Mouse (Mus musculus): ENCODE measurements around the gene Epb42. TPM values are rescaled to one million over a fixed set of nuclear protein-coding genes. Genes with fewer than 3 reads are reported as not detected.
A peak's percentile ranks its signal among the peaks of the same experiment; 100 is the strongest.
"Not testable (repeated sequence)": the region's sequence is repeated elsewhere in the genome, so short reads cannot be mapped to it uniquely, and the experiment has no call there.

The Epb42 gene
- polyA plus RNA-seq, 1 experiment from 2014 or later, result 5.5 TPM

GRCm38 (mm10) chr2:121041098-121041497 lies 4.2 kb upstream of the Epb42 start:
- no peaks in the 10 kb centered on the region for H3K9me3 ChIP-seq (replicated peaks)
- no peaks in the 10 kb centered on the region for H3K4me1 ChIP-seq
- H3K4me3 ChIP-seq, result no peak overlapping the region
- WGBS, result 50% methylated on average over 5 of the region's 5 CpGs
- H3K27me3 ChIP-seq (ENCODE audit: low read depth, poor library complexity, severe bottlenecking), result no peaks in the 10 kb centered on the region
- H3K27ac ChIP-seq, result no peak overlapping the region
- no peaks in the 10 kb centered on the region for H3K36me3 ChIP-seq
- no peak for DNase-seq (ENCODE audit: low spot score)

GRCm38 (mm10) chr2:121039382-121039781 lies 2.5 kb upstream of the Epb42 start:
- Histone ChIP-seq H3K4me3 (no peak overlapping the region), H3K27ac (no peak overlapping the region), H3K4me1 (no peaks in the 10 kb centered on the region), H3K27me3 (ENCODE audit: low read depth, poor library complexity, severe bottlenecking) (no peaks in the 10 kb centered on the region), H3K9me3 (replicated peaks) (no peaks in the 10 kb centered on the region), H3K36me3 (no peaks in the 10 kb centered on the region)
- WGBS, result 98% methylated on average over 1 of the region's 1 CpGs
- no peak for DNase-seq (ENCODE audit: low spot score)

- H3K9me3 ChIP-seq (replicated peaks); DNase-seq (ENCODE audit: low spot score); H3K27ac ChIP-seq; H3K27me3 ChIP-seq (ENCODE audit: low read depth, poor library complexity, severe bottlenecking); H3K4me3 ChIP-seq; H3K4me1 ChIP-seq; H3K36me3 ChIP-seq: not testable (repeated sequence)
- 93% methylated on average over 1 of the region's 1 CpGs for WGBS
Measured at GRCm38 (mm10) chr2:121038851-121039250, 2.0 kb upstream of the Epb42 start.

- no peaks in the 10 kb centered on the region for H3K9me3 ChIP-seq (replicated peaks)
- peaks cover 2% of the 10 kb centered on the region for H3K36me3 ChIP-seq
- no peaks in the 10 kb centered on the region; the same call in 1 of the 2 replicates for H3K27me3 ChIP-seq (ENCODE audit: low read depth, poor library complexity, severe bottlenecking)
- H3K4me3 ChIP-seq, result no peak overlapping the region
- WGBS, result 78% methylated on average over 5 of the region's 5 CpGs
- no peak overlapping the region for H3K27ac ChIP-seq
- H3K4me1 ChIP-seq, result no peaks in the 10 kb centered on the region
- no peak for DNase-seq (ENCODE audit: low spot score)
Measured at GRCm38 (mm10) chr2:121022918-121023317, 14.0 kb downstream of the Epb42 start.

GRCm38 (mm10) chr2:121017151-121017550 lies 19.7 kb downstream of the Epb42 start:
- 95% methylated on average over 1 of the region's 1 CpGs for WGBS
- H3K9me3 ChIP-seq (replicated peaks), result no peaks in the 10 kb centered on the region
- no peaks in the 10 kb centered on the region for H3K4me1 ChIP-seq
- no peaks in the 10 kb centered on the region for H3K27me3 ChIP-seq (ENCODE audit: low read depth, poor library complexity, severe bottlenecking)
- no peak for DNase-seq (ENCODE audit: low spot score)
- H3K27ac ChIP-seq, result no peak overlapping the region
- H3K4me3 ChIP-seq, result no peak overlapping the region
- peaks cover 45% of the 10 kb centered on the region for H3K36me3 ChIP-seq

- Histone ChIP-seq H3K4me1 (no peaks in the 10 kb centered on the region), H3K36me3 (peaks cover 47% of the 10 kb centered on the region), H3K9me3 (replicated peaks) (no peaks in the 10 kb centered on the region), H3K27me3 (ENCODE audit: low read depth, poor library complexity, severe bottlenecking) (no peaks in the 10 kb centered on the region), H3K27ac (no peak overlapping the region), H3K4me3 (no peak overlapping the region)
- 94% methylated on average over 9 of the region's 9 CpGs for WGBS
- no peak for DNase-seq (ENCODE audit: low spot score)
Measured at GRCm38 (mm10) chr2:121016226-121016625, 20.6 kb downstream of the Epb42 start.

- Histone ChIP-seq H3K4me3 (no peak overlapping the region), H3K4me1 (no peaks in the 10 kb centered on the region), H3K9me3 (replicated peaks) (no peaks in the 10 kb centered on the region), H3K27ac (no peak overlapping the region), H3K36me3 (peaks cover 47% of the 10 kb centered on the region), H3K27me3 (ENCODE audit: low read depth, poor library complexity, severe bottlenecking) (no peaks in the 10 kb centered on the region)
- WGBS, result 86% methylated on average over 2 of the region's 2 CpGs
- no peak for DNase-seq (ENCODE audit: low spot score)
Measured at GRCm38 (mm10) chr2:121015507-121015906, 21.4 kb downstream of the Epb42 start.

GRCm38 (mm10) chr2:121012676-121013075 lies 24.2 kb downstream of the Epb42 start:
- WGBS, result 92% methylated on average over 9 of the region's 9 CpGs
- Histone ChIP-seq H3K36me3 (peaks cover 43% of the 10 kb centered on the region), H3K9me3 (replicated peaks) (no peaks in the 10 kb centered on the region), H3K4me3 (no peak overlapping the region), H3K27me3 (ENCODE audit: low read depth, poor library complexity, severe bottlenecking) (no peaks in the 10 kb centered on the region), H3K27ac (no peak overlapping the region), H3K4me1 (peaks cover 12% of the 10 kb centered on the region)
- no peak for DNase-seq (ENCODE audit: low spot score)

- DNase-seq (ENCODE audit: low spot score), result no peak
- Histone ChIP-seq H3K36me3 (peaks cover 17% of the 10 kb centered on the region), H3K4me1 (peaks cover 12% of the 10 kb centered on the region), H3K4me3 (peak overlapping the region; percentile 90), H3K27ac (no peak overlapping the region), H3K27me3 (ENCODE audit: low read depth, poor library complexity, severe bottlenecking) (no peaks in the 10 kb centered on the region), H3K9me3 (replicated peaks) (no peaks in the 10 kb centered on the region)
- WGBS, result 25% methylated on average over 5 of the region's 5 CpGs
Measured at GRCm38 (mm10) chr2:121009071-121009677, 27.7 kb downstream of the Epb42 start.

- WGBS, result 1% methylated on average over 12 of the region's 12 CpGs
Measured at GRCm38 (mm10) chr2:121008664-121009007, 28.2 kb downstream of the Epb42 start.

GRCm38 (mm10) chr2:121007925-121008663 lies 28.8 kb downstream of the Epb42 start, which contains the start of gene Ccndbp1:
Gene Ccndbp1, plus strand, starts transcription at chr2:121008403.
- Histone ChIP-seq H3K36me3 (peaks cover 11% of the 10 kb centered on the region), H3K9me3 (replicated peaks) (no peaks in the 10 kb centered on the region), H3K4me1 (peaks cover 12% of the 10 kb centered on the region), H3K27me3 (ENCODE audit: low read depth, poor library complexity, severe bottlenecking) (no peaks in the 10 kb centered on the region), H3K4me3 (peak within 1 kb of the TSS; percentile 90), H3K27ac (peak within 1 kb of the TSS; percentile 64)
- WGBS, result 2% methylated on average over 34 of the region's 34 CpGs
- DNase-seq (ENCODE audit: low spot score), result peak; percentile 93

More at GRCm38 (mm10) chr2:121008664-121009007, 28.2 kb downstream of the Epb42 start:
- Histone ChIP-seq H3K4me1 (peaks cover 12% of the 10 kb centered on the region), H3K27me3 (ENCODE audit: low read depth, poor library complexity, severe bottlenecking) (no peaks in the 10 kb centered on the region), H3K36me3 (peaks cover 13% of the 10 kb centered on the region), H3K4me3 (peak overlapping the region; percentile 90), H3K9me3 (replicated peaks) (no peaks in the 10 kb centered on the region), H3K27ac (peak overlapping the region; percentile 64; the same call in 1 of the 2 replicates)
- no peak for DNase-seq (ENCODE audit: low spot score)

GRCm38 (mm10) chr2:121006986-121007385 lies 29.9 kb downstream of the Epb42 start:
- no peak for DNase-seq (ENCODE audit: low spot score)
- WGBS, result 89% methylated on average over 1 of the region's 1 CpGs
- no peak overlapping the region for H3K27ac ChIP-seq
- no peak overlapping the region for H3K4me3 ChIP-seq
- peaks cover under 1% of the 10 kb centered on the region; the same call in 1 of the 2 replicates for H3K36me3 ChIP-seq
- H3K4me1 ChIP-seq, result peaks cover 12% of the 10 kb centered on the region
- no peaks in the 10 kb centered on the region for H3K27me3 ChIP-seq (ENCODE audit: low read depth, poor library complexity, severe bottlenecking)
- H3K9me3 ChIP-seq (replicated peaks), result no peaks in the 10 kb centered on the region

GRCm38 (mm10) chr2:121004018-121004811 lies 32.7 kb downstream of the Epb42 start:
- no peak for DNase-seq (ENCODE audit: low spot score)
- H3K9me3 ChIP-seq (replicated peaks), result no peaks in the 10 kb centered on the region
- H3K27ac ChIP-seq, result no peak overlapping the region
- no peak overlapping the region for H3K4me3 ChIP-seq
- no peaks in the 10 kb centered on the region for H3K36me3 ChIP-seq
- H3K4me1 ChIP-seq, result peaks cover 9% of the 10 kb centered on the region
- no peaks in the 10 kb centered on the region for H3K27me3 ChIP-seq (ENCODE audit: low read depth, poor library complexity, severe bottlenecking)
- 80% methylated on average over 7 of the region's 7 CpGs for WGBS
